Mouse (Mus musculus): ENCODE results near the gene Safb2.

DNA sequence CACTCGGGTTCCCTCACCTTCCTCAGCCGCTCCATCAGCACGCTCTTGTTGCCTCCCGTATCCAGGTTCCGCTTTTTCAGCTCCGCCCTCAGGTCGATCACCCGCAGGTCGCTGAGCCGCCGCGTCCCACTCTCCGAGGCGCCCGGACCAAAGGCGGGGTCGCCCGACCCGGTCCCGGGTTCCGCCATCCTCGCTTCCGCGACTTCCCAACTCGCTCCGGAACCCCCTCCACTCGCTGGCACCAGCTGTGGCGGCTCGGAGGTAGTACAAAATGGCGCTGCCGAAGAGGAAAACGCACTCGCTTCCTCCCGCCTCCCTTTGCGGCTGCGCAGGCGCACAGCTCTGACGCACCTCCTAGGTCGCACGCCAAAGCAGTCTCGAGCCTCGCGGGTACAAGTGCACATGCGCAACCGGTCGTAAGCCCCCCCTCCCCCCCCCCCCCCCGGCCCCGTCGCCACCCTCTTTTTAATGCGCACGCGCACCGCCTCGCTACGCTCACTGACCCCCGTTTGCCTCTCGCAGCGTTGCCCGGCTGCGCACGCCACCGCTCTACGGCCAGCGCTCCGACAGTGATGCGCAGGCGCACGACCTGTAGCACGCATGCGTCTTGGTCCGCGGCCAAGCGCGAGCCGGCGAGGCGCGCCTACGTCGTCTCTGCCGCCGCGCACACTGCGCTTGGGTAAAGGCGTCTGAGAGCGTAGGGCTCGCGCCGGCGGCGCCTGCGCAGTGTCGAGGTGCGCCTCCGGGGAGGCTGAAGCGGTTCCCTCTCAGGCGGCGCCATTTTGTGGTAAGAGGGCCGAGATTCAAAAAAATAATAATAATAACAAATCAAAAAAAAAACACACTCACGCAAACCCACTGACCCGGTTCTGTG is at the start of gene Safb2, which contains the start of gene Safb:
- TF ChIP-seq CTCF (IDR thresholded peaks at IDR 0.05; ENCODE audit: control insufficient read depth, insufficient read depth, insufficient read length) (no peak), MYOD1 (IDR thresholded peaks at IDR 0.05; ENCODE audit: control insufficient read depth, insufficient read length, low read depth) (no peak), MAX (IDR thresholded peaks at IDR 0.05) (peak; percentile 24), MYOG (IDR thresholded peaks at IDR 0.05; ENCODE audit: control insufficient read depth, extremely low read depth, insufficient read length) (no peak), CEBPB (IDR thresholded peaks at IDR 0.05; ENCODE audit: low read depth) (no peak)

Measured in C2C12 (cell line).